Mouse (Mus musculus) cerebellum, postnatal 36 days (tissue): ENCODE measurements around the gene Serpina3c.

ENCODE experiments used
- DNase-seq, 2 experiments: peaks; one replicate each; pipeline ENCODE4 v3.0.0; 2021 to 2022; ENCODE audit warnings: mixed read lengths in 2 of 2

The Serpina3c gene

GRCm38 (mm10) chr12:104153656-104154055, at the start of gene Serpina3c:
TSS of gene Serpina3c (minus strand) at chr12:104153870.
- DNase-seq: no peak

GRCm38 (mm10) chr12:104190852-104191251, 37.2 kb upstream of the Serpina3c start:
- DNase-seq: no peak

- DNase-seq: no peak
These were observed 35.6 kb upstream of the Serpina3c start for GRCm38 (mm10) chr12:104189246-104189645.

GRCm38 (mm10) chr12:104186041-104186581, 32.4 kb upstream of the Serpina3c start:
- no peak for DNase-seq

GRCm38 (mm10) chr12:104185046-104185445, 31.4 kb upstream of the Serpina3c start:
- DNase-seq: no peak

- no peak for DNase-seq
These were observed 25.3 kb upstream of the Serpina3c start for GRCm38 (mm10) chr12:104178987-104179386.

GRCm38 (mm10) chr12:104178577-104178976, 24.9 kb upstream of the Serpina3c start:
- DNase-seq: no peak

- DNase-seq: no peak
These were observed 22.0 kb upstream of the Serpina3c start for GRCm38 (mm10) chr12:104175636-104176035.

GRCm38 (mm10) chr12:104174747-104175146, 21.1 kb upstream of the Serpina3c start:
- no peak for DNase-seq

- DNase-seq: no peak
These were observed 527 bp downstream of the Serpina3c start for GRCm38 (mm10) chr12:104153041-104153645.

GRCm38 (mm10) chr12:104151989-104152388, 1.7 kb downstream of the Serpina3c start:
- no peak for DNase-seq

GRCm38 (mm10) chr12:104145571-104145970, 8.1 kb downstream of the Serpina3c start:
- DNase-seq: no peak

GRCm38 (mm10) chr12:104143286-104143685, 10.4 kb downstream of the Serpina3c start:
- no peak for DNase-seq

- no peak for DNase-seq
These were observed 11.2 kb downstream of the Serpina3c start for GRCm38 (mm10) chr12:104142427-104142826.

- no peak for DNase-seq
These were observed 12.2 kb downstream of the Serpina3c start for GRCm38 (mm10) chr12:104141506-104141905.

GRCm38 (mm10) chr12:104140543-104141103, 13.0 kb downstream of the Serpina3c start:
- DNase-seq: no peak

- no peak for DNase-seq
These were observed 15.5 kb downstream of the Serpina3c start for GRCm38 (mm10) chr12:104138216-104138615.

GRCm38 (mm10) chr12:104131041-104131440, 22.6 kb downstream of the Serpina3c start:
- no peak for DNase-seq

GRCm38 (mm10) chr12:104127696-104128095, 26.0 kb downstream of the Serpina3c start, which contains the start of gene Serpina3b:
TSS of gene Serpina3b (plus strand) at chr12:104127996.
- DNase-seq: no peak

- DNase-seq: no peak
These were observed 28.6 kb downstream of the Serpina3c start for GRCm38 (mm10) chr12:104125021-104125560.

- DNase-seq: no peak
These were observed 29.7 kb downstream of the Serpina3c start for GRCm38 (mm10) chr12:104123996-104124395.

GRCm38 (mm10) chr12:104123097-104123496, 30.6 kb downstream of the Serpina3c start:
- no peak for DNase-seq

GRCm38 (mm10) chr12:104114921-104115579, 38.6 kb downstream of the Serpina3c start:
- no peak for DNase-seq
